Mouse (Mus musculus) megakaryocyte-erythroid progenitor cell, adult 5-6 weeks (primary cell): ENCODE results near the gene 2010109A12Rik. TPM values are rescaled to one million over a fixed set of nuclear protein-coding genes. Genes with fewer than 3 reads are reported as not detected.

Experiments
- total RNA-seq, 2 experiments: library from RNA; stranded (forward) in 1 of 2; stranded (reverse) in 1 of 2; fragments of 200-1000, 215-1000 nt in 1 of 2; fragments of >200 nt in 1 of 2; fragmentation: Nextera tagmentation in 1 of 2; gene quantifications; 2 replicates each; pipeline ENCODE4 v1.2.3; 2014 to 2017

Gene 2010109A12Rik
- total RNA-seq, 2 experiments from 2014 or later, result 1.8 TPM; not detected in 1

Other genes with a start within 250 kb of the 2010109A12Rik start
- not detected in 2 replicates for gene Sowahb, start 161.5 kb upstream of the 2010109A12Rik start, total RNA-seq (2014; fragmentation: Nextera tagmentation)
- gene Sowahb, start 161.5 kb upstream of the 2010109A12Rik start, total RNA-seq (2017), result not detected in 2 replicates
- 44.5 and 60.0 TPM in 2 replicates for gene Sept11, start 113.1 kb upstream of the 2010109A12Rik start, total RNA-seq (2014; fragmentation: Nextera tagmentation)
- 37.3 and 38.7 TPM in 2 replicates for gene Sept11, start 113.1 kb upstream of the 2010109A12Rik start, total RNA-seq (2017)
- gene Ccni, start within 50 bp of the 2010109A12Rik start, total RNA-seq (2014; fragmentation: Nextera tagmentation), result 104 and 113 TPM in 2 replicates
- 115 and 124 TPM in 2 replicates for gene Ccni, start within 50 bp of the 2010109A12Rik start, total RNA-seq (2017)
- gene Ccng2, start 60.7 kb downstream of the 2010109A12Rik start, total RNA-seq (2014; fragmentation: Nextera tagmentation), result 6.6 and 15.3 TPM in 2 replicates
- 13.6 and 25.1 TPM in 2 replicates for gene Ccng2, start 60.7 kb downstream of the 2010109A12Rik start, total RNA-seq (2017)